22 mouse cellular contexts compared by ENCODE assay signal in the genomic region with DNA sequence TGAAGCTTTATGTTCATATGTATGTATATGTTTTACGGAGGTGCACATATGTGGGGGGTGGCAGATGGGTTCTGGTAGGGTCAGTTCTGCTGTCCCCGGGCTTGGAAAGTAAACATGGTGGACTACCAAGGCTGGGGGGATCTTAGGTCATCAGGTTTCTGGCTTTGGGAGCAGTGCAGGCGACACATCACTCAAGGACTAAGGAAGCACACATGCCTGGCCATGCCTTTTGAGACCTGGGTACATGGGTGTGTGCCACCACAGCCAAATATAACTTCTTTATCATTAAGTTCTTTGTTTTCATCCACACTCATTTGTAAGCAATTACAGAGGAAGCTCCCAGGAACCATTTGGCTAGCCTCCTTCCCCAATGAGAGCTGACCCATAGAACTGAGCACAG.
"Had no signal": no experiment of that assay in that cellular context is flagged by ENCODE, and none has a peak within 500 bp of the region (broad histone marks: within the 10 kb centered on the region; RNA-seq: fewer than 3 reads in every experiment).

No protein-coding gene starts in this region.

- H3K36me3 ChIP-seq: liver, embryonic 15.5 days; lung, embryonic 15.5 days; midbrain, embryonic 10.5 days; midbrain, embryonic 12.5 days; neural tube, embryonic 13.5 days; neural tube, embryonic 15.5 days had no signal

- H3K4me1 ChIP-seq: neural tube, embryonic 15.5 days had no signal

- H3K4me2 ChIP-seq: liver, embryonic 15.5 days; lung, embryonic 15.5 days; midbrain, embryonic 12.5 days; neural tube, embryonic 13.5 days; neural tube, embryonic 15.5 days had no signal

- H3K27me3 ChIP-seq: liver, embryonic 15.5 days; lung, embryonic 15.5 days; megakaryocyte, embryonic 14.5 days; midbrain, embryonic 12.5 days; neural tube, embryonic 13.5 days; neural tube, embryonic 15.5 days had no signal

- DNase-seq: liver, postnatal 0 days; lung, adult 2 months; lung, postnatal 14 days; lung, postnatal 36 days; midbrain, embryonic 14.5 days; retina, postnatal 1 day; right cerebral cortex, adult 18-20 months; right cerebral cortex, postnatal 25 days; right cerebral cortex, postnatal 4 days; spleen, adult 18-20 months; thymus, adult 18-20 months; thymus, postnatal 14 days; thymus, postnatal 36 days had no signal

- H3K9me3 ChIP-seq: liver, embryonic 15.5 days; lung, embryonic 15.5 days; megakaryocyte, embryonic 14.5 days; midbrain, embryonic 10.5 days; midbrain, embryonic 12.5 days; neural tube, embryonic 13.5 days; neural tube, embryonic 15.5 days had no signal

- H3K4me3 ChIP-seq: liver, embryonic 15.5 days; lung, embryonic 15.5 days; megakaryocyte, embryonic 14.5 days; midbrain, embryonic 10.5 days; midbrain, embryonic 12.5 days; neural tube, embryonic 13.5 days; neural tube, embryonic 15.5 days had no signal

- H3K27ac ChIP-seq: liver, embryonic 15.5 days; lung, embryonic 15.5 days; macrophage; midbrain, embryonic 10.5 days; midbrain, embryonic 12.5 days; neural tube, embryonic 13.5 days; neural tube, embryonic 15.5 days had no signal

- H3K9ac ChIP-seq: liver, embryonic 15.5 days; liver, postnatal 0 days; lung, embryonic 15.5 days; midbrain, embryonic 12.5 days; neural tube, embryonic 13.5 days; neural tube, embryonic 15.5 days had no signal

- ATAC-seq: liver, postnatal 0 days; midbrain, embryonic 16.5 days had no signal
